Mouse (Mus musculus) thymus, postnatal 25 days (tissue): Measurements from ENCODE around the gene Btbd35f5.
"Not testable (repeated sequence)": the region's sequence is repeated elsewhere in the genome, so short reads cannot be mapped to it uniquely, and the experiment has no call there.

ENCODE experiments used
- DNase-seq: peaks from one replicate; pipeline ENCODE4 v3.0.0; 2022

The Btbd35f5 gene

GRCm38 (mm10) chrX:32973597-32973996 is at the start of gene Btbd35f5:
Gene Btbd35f5 (plus strand): TSS chrX:32973897.
- not testable (repeated sequence) for DNase-seq

GRCm38 (mm10) chrX:32941468-32941867 is 32.2 kb upstream of the Btbd35f5 start, which contains the start of gene Gm21789:
Gene Gm21789 (plus strand): TSS chrX:32941768.
- DNase-seq: not testable (repeated sequence)
